ENCODE assay signal across 28 mouse cellular contexts in the genomic region with DNA sequence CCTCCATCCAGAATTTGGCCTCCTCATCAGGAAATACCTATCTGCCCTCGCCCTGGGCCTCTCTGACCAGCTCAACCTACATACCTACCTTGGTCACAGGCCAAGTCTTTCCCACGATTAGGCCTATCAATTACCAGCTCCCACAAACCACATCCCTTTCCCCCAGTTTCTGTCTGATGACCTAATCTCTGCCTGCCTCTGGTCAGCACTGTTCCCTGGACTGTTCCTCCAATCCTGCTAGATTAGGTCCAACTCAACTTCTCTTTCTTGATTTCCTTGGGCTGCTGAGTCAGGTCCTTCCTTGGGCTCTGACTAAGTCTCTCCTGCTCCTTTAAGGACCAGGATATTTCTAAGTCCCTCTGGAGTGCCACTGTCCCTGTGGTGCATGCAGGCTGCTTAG. TPM values are rescaled to one million over a fixed set of nuclear protein-coding genes. Genes with fewer than 3 reads are reported as not detected.
A peak's percentile ranks its signal among the peaks of the same experiment; 100 is the strongest.
DNase-seq lines count a peak whose midpoint lies in the region; ATAC-seq and TF ChIP-seq lines count a peak whose summit lies in the region.
"Had no signal": no experiment of that assay in that cellular context is flagged by ENCODE, and none has a peak within 500 bp of the region (broad histone marks: within the 10 kb centered on the region; RNA-seq: fewer than 3 reads in every experiment).

No protein-coding gene starts in this region.

- TF ChIP-seq CTCF in lung, postnatal 0 days (IDR thresholded peaks at IDR 0.05) = no peak

- H3K27me3 ChIP-seq in lung, postnatal 0 days (replicated peaks; ENCODE audit: insufficient read depth, low read length) = no peaks in the 10 kb centered on the region
- H3K27me3 ChIP-seq in hindbrain, embryonic 14.5 days (ENCODE audit: control insufficient read depth, insufficient read depth, low read length) = no peaks in the 10 kb centered on the region
- H3K27me3 ChIP-seq: embryonic facial prominence, embryonic 13.5 days; forebrain, embryonic 13.5 days; heart, embryonic 13.5 days; hindbrain, embryonic 15.5 days had no signal

- H3K36me3 ChIP-seq in lung, postnatal 0 days (ENCODE audit: insufficient read depth, low read length) = peaks cover 11% of the 10 kb centered on the region; the same call in 1 of the 2 replicates
- H3K36me3 ChIP-seq in hindbrain, embryonic 14.5 days (replicated peaks; ENCODE audit: control insufficient read depth, insufficient read depth) = no peaks in the 10 kb centered on the region
- H3K36me3 ChIP-seq: embryonic facial prominence, embryonic 10.5 days; embryonic facial prominence, embryonic 13.5 days; heart, embryonic 10.5 days; heart, embryonic 13.5 days; hindbrain, embryonic 15.5 days had no signal

- peaks cover 2% of the 10 kb centered on the region; the same call in 1 of the 2 replicates for H3K4me1 ChIP-seq in lung, postnatal 0 days (ENCODE audit: insufficient read depth, low read depth, low read length)
- no peaks in the 10 kb centered on the region for H3K4me1 ChIP-seq in hindbrain, embryonic 14.5 days (replicated peaks; ENCODE audit: control insufficient read depth, insufficient read depth, low read length)
- H3K4me1 ChIP-seq: embryonic facial prominence, embryonic 10.5 days; embryonic facial prominence, embryonic 13.5 days; forebrain, embryonic 13.5 days; heart, embryonic 10.5 days; heart, embryonic 13.5 days; hindbrain, embryonic 15.5 days had no signal

- TF ChIP-seq EP300 in lung, postnatal 0 days (IDR thresholded peaks at IDR 0.05) = no peak

- WGBS in lung, postnatal 0 days = 38% methylated on average over 2 of the region's 2 CpGs
- 80% methylated on average over 2 of the region's 2 CpGs for WGBS in hindbrain, embryonic 14.5 days

- no peak overlapping the region for H3K4me3 ChIP-seq in lung, postnatal 0 days (ENCODE audit: low read depth, low read length)
- no peak overlapping the region for H3K4me3 ChIP-seq in hindbrain, embryonic 14.5 days (replicated peaks; ENCODE audit: low read length)
- H3K4me3 ChIP-seq: embryonic facial prominence, embryonic 10.5 days; embryonic facial prominence, embryonic 13.5 days; erythroblast, embryonic 14.5 days; forebrain, embryonic 13.5 days; heart, adult 2 months; heart, embryonic 10.5 days; heart, embryonic 13.5 days; hindbrain, embryonic 15.5 days had no signal

- no peak overlapping the region for H3K4me2 ChIP-seq in lung, postnatal 0 days (replicated peaks; ENCODE audit: low read depth, low read length)
- H3K4me2 ChIP-seq in hindbrain, embryonic 14.5 days (replicated peaks) = no peak overlapping the region
- H3K4me2 ChIP-seq: embryonic facial prominence, embryonic 13.5 days; forebrain, embryonic 13.5 days; heart, embryonic 13.5 days; hindbrain, embryonic 15.5 days had no signal

- no peak overlapping the region for H3K9ac ChIP-seq in lung, postnatal 0 days (replicated peaks; ENCODE audit: low read depth)
- no peak overlapping the region for H3K9ac ChIP-seq in hindbrain, embryonic 14.5 days
- H3K9ac ChIP-seq: embryonic facial prominence, embryonic 13.5 days; forebrain, embryonic 13.5 days; heart, embryonic 13.5 days; hindbrain, embryonic 15.5 days had no signal

- peak; percentile 2; the same call in 1 of the 2 replicates for ATAC-seq in lung, postnatal 0 days
- ATAC-seq in common myeloid progenitor, adult 5-6 weeks (replicated peaks; ENCODE audit: low read depth, poor library complexity, severe bottlenecking) = peak; percentile 45
- ATAC-seq in megakaryocyte progenitor cell, adult 5-6 weeks (replicated peaks; ENCODE audit: poor library complexity) = peak; percentile 40; the same call in 1 of the 2 replicates
- ATAC-seq in hindbrain, embryonic 14.5 days (ENCODE audit: low FRiP score) = no peak
- ATAC-seq: CD4-positive, CD25-positive, alpha-beta regulatory T cell, adult 4 months; forebrain, embryonic 13.5 days; forebrain, embryonic 16.5 days had no signal

- no peaks in the 10 kb centered on the region for H3K9me3 ChIP-seq in lung, postnatal 0 days (ENCODE audit: low read length)
- no peaks in the 10 kb centered on the region for H3K9me3 ChIP-seq in hindbrain, embryonic 14.5 days (ENCODE audit: control insufficient read depth, low read length)
- H3K9me3 ChIP-seq: embryonic facial prominence, embryonic 10.5 days; embryonic facial prominence, embryonic 13.5 days; forebrain, embryonic 13.5 days; heart, embryonic 10.5 days; heart, embryonic 13.5 days; hindbrain, embryonic 15.5 days had no signal

- no peak overlapping the region for H3K27ac ChIP-seq in lung, postnatal 0 days (ENCODE audit: low read length)
- H3K27ac ChIP-seq in hindbrain, embryonic 14.5 days = no peak overlapping the region
- H3K27ac ChIP-seq: embryonic facial prominence, embryonic 10.5 days; embryonic facial prominence, embryonic 13.5 days; forebrain, embryonic 13.5 days; heart, adult 2 months; heart, embryonic 10.5 days; heart, embryonic 13.5 days; hindbrain, embryonic 15.5 days had no signal

- peak; percentile 44 for DNase-seq in lung, postnatal 0 days (ENCODE audit: low spot score)
- no peak for DNase-seq in lung, adult 18-20 months
- no peak for DNase-seq in spleen, postnatal 10 days (ENCODE audit: low spot score in 2 of 2)
- no peak for DNase-seq in hindbrain, embryonic 14.5 days (ENCODE audit: low spot score)
- DNase-seq: adrenal gland, adult 2 months; adrenal gland, postnatal 14 days; cerebellum, adult 11 months; cerebellum, adult 2 months; cerebellum, adult 9-11 months; cerebellum, postnatal 25 days; embryo, embryonic 11 days; gastrocnemius, postnatal 10 days; gastrocnemius, postnatal 36 days; heart, adult 2 months; heart, postnatal 14 days; heart, postnatal 4 days had no signal

RNA-seq across cellular contexts. Expression of a gene that starts 13.4 kb away (rescaled TPM):
- 2,236 and 2,487 TPM in 2 replicates for polyA plus RNA-seq in lung, postnatal 0 days (2015; fragmentation: Nextera tagmentation; extraction: Ambion mirVana)
- total RNA-seq in common myeloid progenitor, adult 5-6 weeks (2017) = 8.8 and 19.2 TPM in 2 replicates
- 78.9 and 96.1 TPM in 2 replicates for total RNA-seq in megakaryocyte progenitor cell, adult 5-6 weeks (2015)
- total RNA-seq in megakaryocyte progenitor cell, adult 5-6 weeks (2017) = 44.7 and 52.8 TPM in 2 replicates
- 29.4 and 30.8 TPM in 2 replicates for polyA plus RNA-seq in hindbrain, embryonic 14.5 days (2014; fragmentation: Nextera tagmentation; extraction: Ambion mirVana)
- total RNA-seq: MEL had no signal

RNA-seq across cellular contexts. Expression of a gene that starts 47.2 kb away (rescaled TPM):
- 283 and 290 TPM in 2 replicates for polyA plus RNA-seq in lung, postnatal 0 days (2015; fragmentation: Nextera tagmentation; extraction: Ambion mirVana)
- total RNA-seq in common myeloid progenitor, adult 5-6 weeks (2017) = 262 and 283 TPM in 2 replicates
- 366 and 378 TPM in 2 replicates for total RNA-seq in megakaryocyte progenitor cell, adult 5-6 weeks (2015)
- total RNA-seq in megakaryocyte progenitor cell, adult 5-6 weeks (2017) = 192 and 278 TPM in 2 replicates
- 557 and 572 TPM in 2 replicates for polyA plus RNA-seq in hindbrain, embryonic 14.5 days (2014; fragmentation: Nextera tagmentation; extraction: Ambion mirVana)
